10 mouse cellular contexts compared by ENCODE assay signal in the genomic region with DNA sequence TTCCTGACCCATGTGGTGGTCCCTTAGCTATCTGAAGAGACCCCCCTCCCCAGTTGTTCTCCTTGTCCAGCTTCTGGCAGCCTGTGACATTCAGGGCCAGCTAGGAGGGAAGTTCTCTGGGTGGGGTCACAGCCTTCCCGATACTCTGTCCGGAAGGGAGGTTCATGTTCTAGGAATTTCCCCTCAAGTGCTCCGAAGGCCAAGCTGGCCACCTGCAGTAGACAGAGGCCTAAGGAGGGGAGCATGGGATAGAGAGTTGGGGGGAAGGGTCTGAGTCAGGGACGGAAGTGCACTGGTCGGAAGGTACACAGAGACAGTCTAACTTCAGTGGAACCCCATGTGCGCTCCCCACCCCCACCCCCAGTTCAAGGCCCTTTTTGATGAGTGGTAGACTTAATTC. TPM values are rescaled to one million over a fixed set of nuclear protein-coding genes. Genes with fewer than 3 reads are reported as not detected.
DNase-seq lines count a peak whose midpoint lies in the region; ATAC-seq and TF ChIP-seq lines count a peak whose summit lies in the region.
"Had no signal": no experiment of that assay in that cellular context is flagged by ENCODE, and none has a peak within 500 bp of the region (broad histone marks: within the 10 kb centered on the region; RNA-seq: fewer than 3 reads in every experiment).

No protein-coding gene starts in this region.

- TF ChIP-seq CTCF in layer of hippocampus, adult 2 months (conservative IDR thresholded peaks at IDR 0.05): no peak

- peak overlapping the region; percentile 79 for H3K27ac ChIP-seq in layer of hippocampus, adult 2 months
- H3K27ac ChIP-seq in hindbrain, embryonic 10.5 days: peak overlapping the region; percentile 98
- H3K27ac ChIP-seq in stomach, embryonic 15.5 days: peak overlapping the region; percentile 69

- H3K4me2 ChIP-seq in stomach, embryonic 15.5 days: no peak overlapping the region

- H3K9ac ChIP-seq in stomach, embryonic 15.5 days: no peak overlapping the region

- peaks cover 49% of the 10 kb centered on the region for H3K36me3 ChIP-seq in hindbrain, embryonic 10.5 days
- peaks cover 5% of the 10 kb centered on the region; the same call in 1 of the 2 replicates for H3K36me3 ChIP-seq in stomach, embryonic 15.5 days

- peak; percentile 24; the same call in 1 of the 2 replicates for ATAC-seq in stomach, embryonic 15.5 days (ENCODE audit: insufficient read depth, low FRiP score, low read depth)

- no peaks in the 10 kb centered on the region for H3K9me3 ChIP-seq in hindbrain, embryonic 10.5 days
- no peaks in the 10 kb centered on the region for H3K9me3 ChIP-seq in stomach, embryonic 15.5 days

- DNase-seq in layer of hippocampus, adult 2 months (ENCODE audit: low spot score in 2 of 2): no peak
- DNase-seq in layer of hippocampus, adult 9-11 months: no peak
- no peak for DNase-seq in hindbrain, embryonic 10.5 days (ENCODE audit: low spot score)
- DNase-seq in lung, adult 18-20 months: peak; percentile 70 to 82
- no peak for DNase-seq in natural killer cell, adult 2 months (ENCODE audit: low spot score in 2 of 2)
- DNase-seq in thymus, adult 18-20 months: no peak
- no peak for DNase-seq in thymus, postnatal 10 days (ENCODE audit: low spot score in 2 of 2)

- H3K4me1 ChIP-seq in hindbrain, embryonic 10.5 days (replicated peaks): peaks cover 76% of the 10 kb centered on the region
- peaks cover 51% of the 10 kb centered on the region for H3K4me1 ChIP-seq in stomach, embryonic 15.5 days

- 62% methylated on average over 6 of the region's 6 CpGs for WGBS in hindbrain, embryonic 10.5 days
- 48% methylated on average over 6 of the region's 6 CpGs for WGBS in stomach, embryonic 15.5 days

- no peak overlapping the region for H3K4me3 ChIP-seq in layer of hippocampus, adult 2 months
- H3K4me3 ChIP-seq in hindbrain, embryonic 10.5 days: peak overlapping the region; percentile 61
- H3K4me3 ChIP-seq in stomach, embryonic 15.5 days (replicated peaks): no peak overlapping the region
- H3K4me3 ChIP-seq: erythroblast, embryonic 14.5 days had no signal

- no peaks in the 10 kb centered on the region for H3K27me3 ChIP-seq in hindbrain, embryonic 10.5 days (ENCODE audit: insufficient read depth, poor library complexity, severe bottlenecking)
- H3K27me3 ChIP-seq in stomach, embryonic 15.5 days (replicated peaks): no peaks in the 10 kb centered on the region

RNA-seq across cellular contexts. Expression of a gene that starts 17.5 kb away (rescaled TPM):
- under 1 TPM; 0.18 to 0.34 TPM for total RNA-seq in layer of hippocampus, adult 2 months (2021)
- polyA plus RNA-seq in hindbrain, embryonic 10.5 days (2016; fragmentation: Nextera tagmentation; extraction: Ambion mirVana): 3.2 and 3.5 TPM in 2 replicates
- 3.1 and 3.6 TPM in 2 replicates for polyA plus RNA-seq in stomach, embryonic 15.5 days (2015; fragmentation: Nextera tagmentation; extraction: Ambion mirVana)
- total RNA-seq: MEL had no signal

RNA-seq across cellular contexts. Expression of a gene that starts 25.4 kb away (rescaled TPM):
- 10 to 100 TPM; 89.7 to 90.5 TPM for total RNA-seq in layer of hippocampus, adult 2 months (2021)
- polyA plus RNA-seq in hindbrain, embryonic 10.5 days (2016; fragmentation: Nextera tagmentation; extraction: Ambion mirVana): 101 and 186 TPM in 2 replicates
- polyA plus RNA-seq in stomach, embryonic 15.5 days (2015; fragmentation: Nextera tagmentation; extraction: Ambion mirVana): 42.7 and 47.9 TPM in 2 replicates

RNA-seq across cellular contexts. Expression of a gene that starts 54.9 kb away (rescaled TPM):
- total RNA-seq in layer of hippocampus, adult 2 months (2021): 1 to 10 TPM; 1.0 to 2.2 TPM
- polyA plus RNA-seq in hindbrain, embryonic 10.5 days (2016; fragmentation: Nextera tagmentation; extraction: Ambion mirVana): 0.68 and 0.88 TPM in 2 replicates
- 0.08 TPM in 1 of 2 replicates, not detected in the other for polyA plus RNA-seq in stomach, embryonic 15.5 days (2015; fragmentation: Nextera tagmentation; extraction: Ambion mirVana)
- polyA plus RNA-seq: erythroblast, embryonic 14.5 days had no signal

Comparison
In these comparisons a context has a peak if more than half of its experiments do, and no peak if none do; other contexts are left out.
1. DNase-seq: peak in lung, adult 18-20 months (2 of 2); none in layer of hippocampus, adult 2 months (0 of 2), layer of hippocampus, adult 9-11 months (single experiment), hindbrain, embryonic 10.5 days (single experiment), natural killer cell, adult 2 months (0 of 2), thymus, adult 18-20 months (0 of 2) and thymus, postnatal 10 days (0 of 2).
2. Peak in every context shown above with its lines, with median percentiles within 50 percentile points of each other: H3K27ac ChIP-seq.